Mouse (Mus musculus) intestine, postnatal 0 days (tissue): ENCODE results near the gene Adamts16. TPM values are rescaled to one million over a fixed set of nuclear protein-coding genes. Genes with fewer than 3 reads are reported as not detected.

Source experiments
- ATAC-seq: fragments of 200-750 bp; cut with Nextera tagmentation; 2 replicates; pipeline ENCODE4 v1.8.0; 2017; ENCODE audit warnings: mild to moderate bottlenecking, moderate TSS enrichment, moderate library complexity
- H3K27ac ChIP-seq: fragments of 300-500 bp; sonication (generic); 2 replicates; pipeline ENCODE4 v1.5.1; 2014; ENCODE audit warnings: mild to moderate bottlenecking, low read depth, low read length, moderate library complexity
- H3K27me3 ChIP-seq: fragments of 300-500 bp; sonication (generic); replicated peaks from 2 replicates; pipeline ENCODE4 v1.6.1; 2014; ENCODE audit warnings: low read length, mixed read lengths; ENCODE audit not compliant: control insufficient read depth, insufficient read depth
- H3K36me3 ChIP-seq: fragments of 300-500 bp; sonication (generic); 2 replicates; pipeline ENCODE4 v1.6.1; 2014; ENCODE audit warnings: mild to moderate bottlenecking, moderate library complexity; ENCODE audit not compliant: control insufficient read depth, insufficient read depth
- H3K4me1 ChIP-seq: fragments of 300-500 bp; sonication (generic); replicated peaks from 2 replicates; pipeline ENCODE4 v1.6.1; 2014; ENCODE audit warnings: antibody characterized with exemption, low read length, mixed read lengths; ENCODE audit not compliant: control insufficient read depth, insufficient read depth
- H3K4me2 ChIP-seq: fragments of 300-500 bp; sonication (generic); replicated peaks from 2 replicates; pipeline ENCODE4 v1.6.1; 2014; ENCODE audit warnings: low read depth, mild to moderate bottlenecking, moderate library complexity
- H3K4me3 ChIP-seq: fragments of 300-500 bp; sonication (generic); 2 replicates; pipeline ENCODE4 v1.5.1; 2014; ENCODE audit warnings: low read depth, low read length
- H3K9ac ChIP-seq: fragments of 300-500 bp; sonication (generic); 2 replicates; pipeline ENCODE4 v1.6.1; 2014; ENCODE audit warnings: mild to moderate bottlenecking, low read depth, low read length
- H3K9me3 ChIP-seq: fragments of 300-500 bp; sonication (generic); 2 replicates; pipeline ENCODE4 v1.6.1; 2016; ENCODE audit warnings: mixed run types; ENCODE audit not compliant: control insufficient read depth
- CTCF ChIP-seq: sonication (generic); IDR thresholded peaks from 2 replicates; pipeline ENCODE4 v1.5.1; 2016; ENCODE audit warnings: low read depth, mild to moderate bottlenecking, control low read depth, antibody characterized with exemption, moderate library complexity
- WGBS: fragments of 180-500 bp; shearing (Covaris S2); extraction: QIAGEN DNeasy Blood & Tissue Kit; methylation state at CpG from one replicate; pipeline ENCODE4 v1.1.7; 2014; 5-methylcytosine and 5-hydroxymethylcytosine counted together
- polyA plus RNA-seq: library from polyadenylated mRNA; unstranded; fragments of >200 nt; fragmentation: Nextera tagmentation; extraction: Ambion mirVana; gene quantifications from 2 replicates; pipeline ENCODE4 v1.2.1, GENCODE M21; 2015

Gene Adamts16
- polyA plus RNA-seq, 1 experiment from 2014 or later = 0.20 TPM

- Histone ChIP-seq H3K4me2 (no peak overlapping the region), H3K4me1 (no peaks in the 10 kb centered on the region), H3K9me3 (no peaks in the 10 kb centered on the region), H3K4me3 (no peak overlapping the region), H3K27me3 (no peaks in the 10 kb centered on the region), H3K36me3 (no peaks in the 10 kb centered on the region), H3K9ac (no peak overlapping the region), H3K27ac (no peak overlapping the region)
- 50% methylated on average over 17 of the region's 17 CpGs for WGBS
- TF ChIP-seq CTCF = no peak
- ATAC-seq = no peak
Measured at GRCm38 (mm10) chr13:70740281-70741240, 101.0 kb downstream of the Adamts16 start.

- no peak overlapping the region for H3K27ac ChIP-seq
- no peak overlapping the region for H3K4me3 ChIP-seq
- TF ChIP-seq CTCF = no peak
- H3K9me3 ChIP-seq = no peaks in the 10 kb centered on the region
- H3K4me1 ChIP-seq = no peaks in the 10 kb centered on the region
- no peaks in the 10 kb centered on the region for H3K27me3 ChIP-seq
- no peaks in the 10 kb centered on the region for H3K36me3 ChIP-seq
- ATAC-seq = no peak
- H3K4me2 ChIP-seq = no peak overlapping the region
- 90% methylated on average over 9 of the region's 9 CpGs for WGBS
- H3K9ac ChIP-seq = no peak overlapping the region
Measured at GRCm38 (mm10) chr13:70738781-70739180, 102.8 kb downstream of the Adamts16 start.

- TF ChIP-seq CTCF = no peak
- no peak overlapping the region for H3K9ac ChIP-seq
- H3K9me3 ChIP-seq = no peaks in the 10 kb centered on the region
- H3K27ac ChIP-seq = no peak overlapping the region
- H3K27me3 ChIP-seq = no peaks in the 10 kb centered on the region
- no peaks in the 10 kb centered on the region for H3K36me3 ChIP-seq
- H3K4me1 ChIP-seq = no peaks in the 10 kb centered on the region
- H3K4me3 ChIP-seq = no peak overlapping the region
- ATAC-seq = no peak
- 52% methylated on average over 4 of the region's 4 CpGs for WGBS
- H3K4me2 ChIP-seq = no peak overlapping the region
Measured at GRCm38 (mm10) chr13:70736409-70736808, 105.2 kb downstream of the Adamts16 start.

GRCm38 (mm10) chr13:70734640-70735039 lies 107.0 kb downstream of the Adamts16 start:
- WGBS = 66% methylated on average over 5 of the region's 5 CpGs
- Histone ChIP-seq H3K4me1 (no peaks in the 10 kb centered on the region), H3K9ac (no peak overlapping the region), H3K36me3 (no peaks in the 10 kb centered on the region), H3K27me3 (no peaks in the 10 kb centered on the region), H3K9me3 (no peaks in the 10 kb centered on the region), H3K27ac (no peak overlapping the region), H3K4me2 (no peak overlapping the region), H3K4me3 (no peak overlapping the region)
- no peak for ATAC-seq
- TF ChIP-seq CTCF = no peak

- no peak for TF ChIP-seq CTCF
- Histone ChIP-seq H3K27me3 (no peaks in the 10 kb centered on the region), H3K4me2 (no peak overlapping the region), H3K4me1 (no peaks in the 10 kb centered on the region), H3K9me3 (no peaks in the 10 kb centered on the region), H3K9ac (no peak overlapping the region), H3K4me3 (no peak overlapping the region), H3K27ac (no peak overlapping the region), H3K36me3 (no peaks in the 10 kb centered on the region)
- no peak for ATAC-seq
- 69% methylated on average over 1 of the region's 1 CpGs for WGBS
Measured at GRCm38 (mm10) chr13:70733911-70734310, 107.7 kb downstream of the Adamts16 start.

GRCm38 (mm10) chr13:70733206-70733605 lies 108.4 kb downstream of the Adamts16 start:
- no peak for ATAC-seq
- 0 out of 2 replicates have a peak, but pooled peaks have one; percentile 7 for TF ChIP-seq CTCF
- no peaks in the 10 kb centered on the region for H3K36me3 ChIP-seq
- no peaks in the 10 kb centered on the region; the same call in 1 of the 2 replicates for H3K4me1 ChIP-seq
- no peak overlapping the region for H3K4me3 ChIP-seq
- H3K4me2 ChIP-seq = no peak overlapping the region
- no peak overlapping the region for H3K27ac ChIP-seq
- H3K27me3 ChIP-seq = no peaks in the 10 kb centered on the region
- no peak overlapping the region for H3K9ac ChIP-seq
- WGBS = 20% methylated on average over 2 of the region's 2 CpGs
- no peaks in the 10 kb centered on the region for H3K9me3 ChIP-seq
